Mouse (Mus musculus) bone marrow, adult 2 months (tissue): ENCODE data around the gene Gpr89.

ENCODE experiments used
- CTCF ChIP-seq: fragments of 200-500 bp; IDR thresholded peaks from 2 replicates; pipeline ENCODE4 v1.5.1; 2011; ENCODE audit warnings: low read length, control low read depth; ENCODE audit not compliant: control insufficient read depth, insufficient read depth
- POLR2A ChIP-seq: fragments of 200-500 bp; IDR thresholded peaks from 2 replicates; pipeline ENCODE4 v1.6.1; 2011; ENCODE audit warnings: low read depth, mild to moderate bottlenecking, control low read depth, low read length, borderline replicate concordance; ENCODE audit not compliant: control insufficient read depth

DNA sequence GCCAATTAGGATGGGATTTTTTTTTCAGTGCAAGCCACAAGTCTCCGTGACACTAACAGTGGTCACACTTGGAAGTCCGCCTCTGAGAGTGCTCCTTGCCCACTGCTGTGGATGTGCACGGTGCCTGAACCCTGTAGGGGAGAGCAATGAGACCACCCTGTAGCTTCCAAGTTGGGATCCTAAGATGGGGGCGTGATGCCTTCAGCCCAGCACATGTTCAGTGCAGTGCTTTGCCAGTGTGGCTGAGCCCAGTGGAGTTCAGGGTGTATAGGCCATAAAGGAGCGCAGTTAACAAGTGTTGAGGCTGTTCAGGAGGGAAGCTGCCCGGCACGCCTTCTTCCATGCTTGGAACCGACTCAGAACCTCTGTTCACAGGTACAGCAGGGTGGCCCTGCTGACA lies 36.6 kb downstream of the Gpr89 start:
- TF ChIP-seq POLR2A, result no peak
- no peak for TF ChIP-seq CTCF
